Comparison of ENCODE assay signal across 9 mouse cellular contexts in the genomic region with DNA sequence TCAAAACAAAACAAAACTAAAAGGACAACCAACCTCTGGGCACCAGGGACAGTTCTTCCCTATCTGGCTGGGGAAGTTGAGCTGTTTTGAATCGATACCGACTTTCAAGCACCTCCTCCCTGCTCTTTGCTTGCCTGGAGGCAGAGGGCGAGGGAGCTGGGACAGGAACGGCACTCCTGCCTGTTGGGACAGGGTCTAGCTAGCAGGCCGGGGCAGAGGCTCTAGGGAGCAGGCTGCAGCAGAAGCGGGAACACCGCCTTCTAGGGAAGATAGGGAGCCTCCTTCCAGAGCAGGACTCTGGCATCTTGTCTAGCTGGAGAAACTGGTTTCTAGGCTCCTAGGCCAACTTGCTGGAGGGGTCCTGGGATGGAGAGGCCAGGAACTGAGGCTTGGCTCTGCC.
A peak's percentile ranks its signal among the peaks of the same experiment; 100 is the strongest.
DNase-seq lines count a peak whose midpoint lies in the region; ATAC-seq lines count a peak whose summit lies in the region.
"Had no signal": no experiment of that assay in that cellular context is flagged by ENCODE, and none has a peak within 500 bp of the region (broad histone marks: within the 10 kb centered on the region; RNA-seq: fewer than 3 reads in every experiment).

No protein-coding gene starts in this region.

- no peak overlapping the region for H3K9ac ChIP-seq in forebrain, embryonic 15.5 days (replicated peaks)
- no peak overlapping the region for H3K9ac ChIP-seq in lung, embryonic 15.5 days
- no peak overlapping the region for H3K9ac ChIP-seq in limb, embryonic 15.5 days

- WGBS in forebrain, embryonic 10.5 days: 38% methylated on average over 7 of the region's 7 CpGs
- WGBS in forebrain, embryonic 15.5 days: 45% methylated on average over 7 of the region's 7 CpGs
- 33% methylated on average over 7 of the region's 7 CpGs for WGBS in lung, embryonic 15.5 days
- 24% methylated on average over 7 of the region's 7 CpGs for WGBS in limb, embryonic 15.5 days

- no peak for DNase-seq in forebrain, embryonic 10.5 days (ENCODE audit: extremely low spot score, low spot score)
- no peak for DNase-seq in lung, postnatal 36 days
- DNase-seq in urinary bladder, postnatal 14 days (ENCODE audit: low spot score): peak; percentile 75
- DNase-seq in frontal cortex, postnatal 36 days (ENCODE audit: low spot score in 2 of 2): no peak
- no peak for DNase-seq in gastrocnemius, postnatal 36 days

- no peaks in the 10 kb centered on the region for H3K27me3 ChIP-seq in forebrain, embryonic 10.5 days (ENCODE audit: poor library complexity, severe bottlenecking)
- H3K27me3 ChIP-seq in forebrain, embryonic 15.5 days: no peaks in the 10 kb centered on the region
- no peaks in the 10 kb centered on the region for H3K27me3 ChIP-seq in lung, embryonic 15.5 days
- H3K27me3 ChIP-seq in limb, embryonic 15.5 days: no peaks in the 10 kb centered on the region

- intact Hi-C loops in gastrocnemius, postnatal 36 days (cut with DNase I): no loop called here

- no peaks in the 10 kb centered on the region for H3K9me3 ChIP-seq in forebrain, embryonic 10.5 days
- H3K9me3 ChIP-seq in forebrain, embryonic 15.5 days: no peaks in the 10 kb centered on the region
- H3K9me3 ChIP-seq in lung, embryonic 15.5 days: no peaks in the 10 kb centered on the region
- H3K9me3 ChIP-seq in limb, embryonic 15.5 days: no peaks in the 10 kb centered on the region

- H3K36me3 ChIP-seq in forebrain, embryonic 10.5 days (replicated peaks): peaks cover 22% of the 10 kb centered on the region
- H3K36me3 ChIP-seq in forebrain, embryonic 15.5 days: no peaks in the 10 kb centered on the region
- H3K36me3 ChIP-seq in lung, embryonic 15.5 days: no peaks in the 10 kb centered on the region
- no peaks in the 10 kb centered on the region for H3K36me3 ChIP-seq in limb, embryonic 15.5 days

- no peak overlapping the region for H3K4me3 ChIP-seq in forebrain, embryonic 10.5 days
- no peak overlapping the region for H3K4me3 ChIP-seq in forebrain, embryonic 15.5 days
- H3K4me3 ChIP-seq in lung, embryonic 15.5 days: no peak overlapping the region
- H3K4me3 ChIP-seq in limb, embryonic 15.5 days: no peak overlapping the region

- no peak overlapping the region for H3K4me2 ChIP-seq in forebrain, embryonic 15.5 days (replicated peaks)
- no peak overlapping the region for H3K4me2 ChIP-seq in lung, embryonic 15.5 days
- no peak overlapping the region for H3K4me2 ChIP-seq in limb, embryonic 15.5 days

- peaks cover 99% of the 10 kb centered on the region for H3K4me1 ChIP-seq in forebrain, embryonic 10.5 days
- peaks cover 76% of the 10 kb centered on the region for H3K4me1 ChIP-seq in forebrain, embryonic 15.5 days
- H3K4me1 ChIP-seq in lung, embryonic 15.5 days: peaks cover 65% of the 10 kb centered on the region
- peaks cover 88% of the 10 kb centered on the region for H3K4me1 ChIP-seq in limb, embryonic 15.5 days

- H3K27ac ChIP-seq in forebrain, embryonic 10.5 days: peak overlapping the region; percentile 12; the same call in 1 of the 2 replicates
- H3K27ac ChIP-seq in forebrain, embryonic 15.5 days (replicated peaks): no peak overlapping the region
- H3K27ac ChIP-seq in lung, embryonic 15.5 days: peak overlapping the region; percentile 68
- H3K27ac ChIP-seq in limb, embryonic 15.5 days: peak overlapping the region; percentile 69

- ATAC-seq in forebrain, embryonic 15.5 days (replicated peaks): no peak
- no peak for ATAC-seq in lung, embryonic 15.5 days (ENCODE audit: borderline replicate concordance, extremely low read depth, low FRiP score, low TSS enrichment)
- peak; percentile 53; the same call in 1 of the 2 replicates for ATAC-seq in limb, embryonic 15.5 days (ENCODE audit: insufficient number of reproducible peaks, low FRiP score, low TSS enrichment, low read depth)
- ATAC-seq: midbrain, embryonic 16.5 days had no signal
